Mouse (Mus musculus): ENCODE measurements around the gene Grem2. TPM values are rescaled to one million over a fixed set of nuclear protein-coding genes. Genes with fewer than 3 reads are reported as not detected.

The Grem2 gene
- polyA plus RNA-seq (2014; fragmentation: Nextera tagmentation; extraction: Ambion mirVana), result 4.2 and 4.7 TPM in 2 replicates

GRCm38 (mm10) chr1:174921298-174921955 lies at the start of gene Grem2:
TSS of gene Grem2 (minus strand) at chr1:174921819.
- DNase-seq (ENCODE audit: low spot score), result peak; percentile 71
- Histone ChIP-seq H3K27ac (ENCODE audit: low read depth, low read length) (0 out of 2 replicates have a peak within 1 kb of the TSS, but pooled peaks have one; percentile 27), H3K9ac (ENCODE audit: low read depth, low read length) (peak within 1 kb of the TSS; percentile 51; the same call in 1 of the 2 replicates), H3K4me1 (replicated peaks; ENCODE audit: control insufficient read depth, insufficient read depth, low read length) (no peaks in the 10 kb centered on the region), H3K9me3 (ENCODE audit: control insufficient read depth, low read length) (no peaks in the 10 kb centered on the region), H3K27me3 (ENCODE audit: control insufficient read depth, insufficient read depth, low read length) (no peaks in the 10 kb centered on the region), H3K4me3 (ENCODE audit: low read depth, low read length) (peak within 1 kb of the TSS; percentile 39), H3K4me2 (replicated peaks; ENCODE audit: low read depth, low read length) (peak within 1 kb of the TSS; percentile 56), H3K36me3 (ENCODE audit: control insufficient read depth, insufficient read depth, low read length) (no peaks in the 10 kb centered on the region)
- WGBS, result 4% methylated on average over 30 of the region's 30 CpGs
- peak; percentile 93 for ATAC-seq (ENCODE audit: low FRiP score)

- ATAC-seq (ENCODE audit: low FRiP score) (no peak), DNase-seq (ENCODE audit: low spot score) (no peak)
- Histone ChIP-seq H3K27me3 (ENCODE audit: control insufficient read depth, insufficient read depth, low read length) (no peaks in the 10 kb centered on the region), H3K4me2 (replicated peaks; ENCODE audit: low read depth, low read length) (no peak overlapping the region), H3K36me3 (ENCODE audit: control insufficient read depth, insufficient read depth, low read length) (no peaks in the 10 kb centered on the region), H3K9me3 (ENCODE audit: control insufficient read depth, low read length) (no peaks in the 10 kb centered on the region), H3K27ac (ENCODE audit: low read depth, low read length) (no peak overlapping the region), H3K9ac (ENCODE audit: low read depth, low read length) (no peak overlapping the region), H3K4me3 (ENCODE audit: low read depth, low read length) (no peak overlapping the region), H3K4me1 (replicated peaks; ENCODE audit: control insufficient read depth, insufficient read depth, low read length) (no peaks in the 10 kb centered on the region)
- 93% methylated on average over 3 of the region's 3 CpGs for WGBS
Observed at GRCm38 (mm10) chr1:174959837-174960236, 38.2 kb upstream of the Grem2 start.

GRCm38 (mm10) chr1:174931003-174931619 lies 9.5 kb upstream of the Grem2 start:
- peak; percentile 50 for DNase-seq (ENCODE audit: low spot score)
- WGBS, result 37% methylated on average over 3 of the region's 3 CpGs
- H3K9ac ChIP-seq (ENCODE audit: low read depth, low read length), result no peak overlapping the region

GRCm38 (mm10) chr1:174929459-174930181 lies 8.0 kb upstream of the Grem2 start:
- no peaks in the 10 kb centered on the region for H3K36me3 ChIP-seq (ENCODE audit: control insufficient read depth, insufficient read depth, low read length)
- no peaks in the 10 kb centered on the region for H3K9me3 ChIP-seq (ENCODE audit: control insufficient read depth, low read length)
- 85% methylated on average over 7 of the region's 7 CpGs for WGBS
- ATAC-seq (ENCODE audit: low FRiP score) (no peak), DNase-seq (ENCODE audit: low spot score) (no peak)
- H3K27me3 ChIP-seq (ENCODE audit: control insufficient read depth, insufficient read depth, low read length), result no peaks in the 10 kb centered on the region
- no peak overlapping the region for H3K4me3 ChIP-seq (ENCODE audit: low read depth, low read length)
- no peak overlapping the region for H3K27ac ChIP-seq (ENCODE audit: low read depth, low read length)
- peaks cover 2% of the 10 kb centered on the region for H3K4me1 ChIP-seq (replicated peaks; ENCODE audit: control insufficient read depth, insufficient read depth, low read length)
- H3K4me2 ChIP-seq (replicated peaks; ENCODE audit: low read depth, low read length), result no peak overlapping the region
- H3K9ac ChIP-seq (ENCODE audit: low read depth, low read length), result no peak overlapping the region

More at GRCm38 (mm10) chr1:174931003-174931619, 9.5 kb upstream of the Grem2 start:
- peak; percentile 97 for ATAC-seq (ENCODE audit: low FRiP score)
- Histone ChIP-seq H3K36me3 (ENCODE audit: control insufficient read depth, insufficient read depth, low read length) (no peaks in the 10 kb centered on the region), H3K4me1 (replicated peaks; ENCODE audit: control insufficient read depth, insufficient read depth, low read length) (peaks cover 2% of the 10 kb centered on the region), H3K4me2 (replicated peaks; ENCODE audit: low read depth, low read length) (no peak overlapping the region), H3K27ac (ENCODE audit: low read depth, low read length) (no peak overlapping the region), H3K27me3 (ENCODE audit: control insufficient read depth, insufficient read depth, low read length) (no peaks in the 10 kb centered on the region), H3K4me3 (ENCODE audit: low read depth, low read length) (no peak overlapping the region), H3K9me3 (ENCODE audit: control insufficient read depth, low read length) (no peaks in the 10 kb centered on the region)

GRCm38 (mm10) chr1:174918949-174919348 lies 2.7 kb downstream of the Grem2 start:
- ATAC-seq (ENCODE audit: low FRiP score) (no peak), DNase-seq (ENCODE audit: low spot score) (no peak)
- 92% methylated on average over 4 of the region's 4 CpGs for whole genome bisulfite sequencing
- Histone ChIP-seq H3K9me3 (ENCODE audit: control insufficient read depth, low read length) (no peaks in the 10 kb centered on the region), H3K36me3 (ENCODE audit: control insufficient read depth, insufficient read depth, low read length) (no peaks in the 10 kb centered on the region), H3K9ac (ENCODE audit: low read depth, low read length) (no peak overlapping the region), H3K4me3 (ENCODE audit: low read depth, low read length) (no peak overlapping the region), H3K27me3 (ENCODE audit: control insufficient read depth, insufficient read depth, low read length) (no peaks in the 10 kb centered on the region), H3K4me1 (replicated peaks; ENCODE audit: control insufficient read depth, insufficient read depth, low read length) (no peaks in the 10 kb centered on the region), H3K4me2 (replicated peaks; ENCODE audit: low read depth, low read length) (no peak overlapping the region), H3K27ac (ENCODE audit: low read depth, low read length) (no peak overlapping the region)

- 86% methylated on average over 5 of the region's 5 CpGs for WGBS
Observed at GRCm38 (mm10) chr1:174918236-174918870, 3.3 kb downstream of the Grem2 start.

GRCm38 (mm10) chr1:174909834-174910233 lies 11.8 kb downstream of the Grem2 start:
- H3K4me3 ChIP-seq (ENCODE audit: low read depth, low read length), result no peak overlapping the region
- no peaks in the 10 kb centered on the region for H3K27me3 ChIP-seq (ENCODE audit: control insufficient read depth, insufficient read depth, low read length)
- no peak for ATAC-seq (ENCODE audit: low FRiP score)
- no peak for DNase-seq (ENCODE audit: low spot score)
- no peak overlapping the region for H3K9ac ChIP-seq (ENCODE audit: low read depth, low read length)
- H3K9me3 ChIP-seq (ENCODE audit: control insufficient read depth, low read length), result no peaks in the 10 kb centered on the region
- WGBS, result 90% methylated on average over 3 of the region's 3 CpGs
- no peak overlapping the region for H3K27ac ChIP-seq (ENCODE audit: low read depth, low read length)
- no peaks in the 10 kb centered on the region for H3K36me3 ChIP-seq (ENCODE audit: control insufficient read depth, insufficient read depth, low read length)
- H3K4me1 ChIP-seq (replicated peaks; ENCODE audit: control insufficient read depth, insufficient read depth, low read length), result no peaks in the 10 kb centered on the region
- H3K4me2 ChIP-seq (replicated peaks; ENCODE audit: low read depth, low read length), result no peak overlapping the region

More at GRCm38 (mm10) chr1:174918236-174918870, 3.3 kb downstream of the Grem2 start:
- Histone ChIP-seq H3K9ac (ENCODE audit: low read depth, low read length) (no peak overlapping the region), H3K4me1 (replicated peaks; ENCODE audit: control insufficient read depth, insufficient read depth, low read length) (no peaks in the 10 kb centered on the region), H3K4me2 (replicated peaks; ENCODE audit: low read depth, low read length) (no peak overlapping the region), H3K27ac (ENCODE audit: low read depth, low read length) (no peak overlapping the region), H3K9me3 (ENCODE audit: control insufficient read depth, low read length) (no peaks in the 10 kb centered on the region), H3K4me3 (ENCODE audit: low read depth, low read length) (no peak overlapping the region), H3K27me3 (ENCODE audit: control insufficient read depth, insufficient read depth, low read length) (no peaks in the 10 kb centered on the region), H3K36me3 (ENCODE audit: control insufficient read depth, insufficient read depth, low read length) (no peaks in the 10 kb centered on the region)
- DNase-seq (ENCODE audit: low spot score), result no peak
- no peak for ATAC-seq (ENCODE audit: low FRiP score)

- H3K27ac ChIP-seq (ENCODE audit: low read depth, low read length), result no peak overlapping the region
- H3K9ac ChIP-seq (ENCODE audit: low read depth, low read length), result no peak overlapping the region
- no peak overlapping the region for H3K4me3 ChIP-seq (ENCODE audit: low read depth, low read length)
- ATAC-seq (ENCODE audit: low FRiP score) (no peak), DNase-seq (ENCODE audit: low spot score) (no peak)
- no peaks in the 10 kb centered on the region for H3K36me3 ChIP-seq (ENCODE audit: control insufficient read depth, insufficient read depth, low read length)
- WGBS, result 93% methylated on average over 5 of the region's 5 CpGs
- no peaks in the 10 kb centered on the region for H3K27me3 ChIP-seq (ENCODE audit: control insufficient read depth, insufficient read depth, low read length)
- H3K9me3 ChIP-seq (ENCODE audit: control insufficient read depth, low read length), result no peaks in the 10 kb centered on the region
- no peak overlapping the region for H3K4me2 ChIP-seq (replicated peaks; ENCODE audit: low read depth, low read length)
- no peaks in the 10 kb centered on the region for H3K4me1 ChIP-seq (replicated peaks; ENCODE audit: control insufficient read depth, insufficient read depth, low read length)
Observed at GRCm38 (mm10) chr1:174908232-174908631, 13.4 kb downstream of the Grem2 start.
